Mouse (Mus musculus) neural tube, embryonic 11.5 days (tissue): ENCODE data around the gene Serpinb1a. TPM values are rescaled to one million over a fixed set of nuclear protein-coding genes. Genes with fewer than 3 reads are reported as not detected.

Source experiments
- ATAC-seq: fragments of 200-750 bp; cut with Nextera tagmentation; 2 replicates; pipeline ENCODE4 v1.8.0; 2017; ENCODE audit warnings: moderate number of reproducible peaks, mild to moderate bottlenecking, moderate TSS enrichment, moderate library complexity; ENCODE audit not compliant: insufficient read depth, low FRiP score, low TSS enrichment
- DNase-seq: peaks from one replicate; pipeline ENCODE4 v3.0.0-alpha.2; 2015; ENCODE audit warnings: low spot score
- H3K27ac ChIP-seq: fragments of 300-500 bp; sonication (generic); 2 replicates; pipeline ENCODE4 v1.5.1; 2014; ENCODE audit warnings: low read depth, mild to moderate bottlenecking, low read length
- H3K27me3 ChIP-seq: fragments of 300-500 bp; sonication (generic); 2 replicates; pipeline ENCODE4 v1.6.1; 2014; ENCODE audit warnings: mild to moderate bottlenecking, low read length, mixed read lengths; ENCODE audit not compliant: control insufficient read depth, insufficient read depth
- H3K36me3 ChIP-seq: fragments of 300-500 bp; sonication (generic); 2 replicates; pipeline ENCODE4 v1.6.1; 2014; ENCODE audit warnings: mild to moderate bottlenecking, low read length, moderate library complexity, mixed read lengths; ENCODE audit not compliant: control insufficient read depth, insufficient read depth
- H3K4me1 ChIP-seq: fragments of 300-500 bp; sonication (generic); 2 replicates; pipeline ENCODE4 v1.6.1; 2014; ENCODE audit warnings: low read length, mixed read lengths; ENCODE audit not compliant: control insufficient read depth, insufficient read depth
- H3K4me2 ChIP-seq: fragments of 300-500 bp; sonication (generic); 2 replicates; pipeline ENCODE4 v1.6.1; 2014; ENCODE audit warnings: low read depth, mild to moderate bottlenecking, moderate library complexity
- H3K4me3 ChIP-seq: fragments of 300-500 bp; sonication (generic); 2 replicates; pipeline ENCODE4 v1.5.1; 2014; ENCODE audit warnings: low read depth, low read length
- H3K9ac ChIP-seq: fragments of 300-500 bp; sonication (generic); 2 replicates; pipeline ENCODE4 v1.6.1; 2014; ENCODE audit warnings: mild to moderate bottlenecking, low read length
- H3K9me3 ChIP-seq: fragments of 300-500 bp; sonication (generic); 2 replicates; pipeline ENCODE4 v1.6.1; 2016; ENCODE audit warnings: low read length; ENCODE audit not compliant: control insufficient read depth
- WGBS: fragments of 180-500 bp; shearing (Covaris S2); extraction: QIAGEN DNeasy Blood & Tissue Kit; methylation state at CpG from one replicate; pipeline ENCODE4 v1.1.7; 2014; 5-methylcytosine and 5-hydroxymethylcytosine counted together
- polyA plus RNA-seq: library from polyadenylated mRNA; unstranded; fragments of >200 nt; fragmentation: Nextera tagmentation; extraction: Ambion mirVana; gene quantifications from 2 replicates; pipeline ENCODE4 v1.2.1, GENCODE M21; 2014

The Serpinb1a gene
- polyA plus RNA-seq, 1 experiment from 2014 or later: 0.69 TPM

DNA sequence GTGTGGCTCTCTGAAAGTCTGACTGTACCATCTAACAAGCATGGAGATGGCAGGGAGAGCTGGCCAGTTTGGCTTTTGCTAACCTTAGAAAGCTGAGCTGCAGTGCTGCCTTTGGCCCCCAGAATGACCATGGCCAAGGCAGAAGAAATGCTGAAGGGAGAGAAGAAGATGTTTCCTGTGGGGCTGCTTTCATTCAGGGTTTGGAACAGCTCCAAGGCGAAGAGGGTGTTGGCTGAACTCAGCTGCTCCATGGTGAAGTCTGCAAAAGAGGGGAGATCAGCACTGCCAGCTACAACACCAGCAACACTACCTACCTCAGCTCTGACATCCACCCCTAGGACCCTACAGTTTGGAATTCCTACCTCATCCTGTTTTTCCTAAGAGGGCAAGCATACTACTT is 829 bp downstream of the Serpinb1a start:
- Histone ChIP-seq H3K27me3 (no peaks in the 10 kb centered on the region), H3K9ac (no peak overlapping the region), H3K27ac (no peak overlapping the region), H3K4me1 (no peaks in the 10 kb centered on the region), H3K36me3 (no peaks in the 10 kb centered on the region), H3K4me2 (no peak overlapping the region), H3K9me3 (no peaks in the 10 kb centered on the region), H3K4me3 (no peak overlapping the region)
- DNase-seq: no peak
- WGBS: 87% methylated on average over 1 of the region's 1 CpGs
- no peak for ATAC-seq

DNA sequence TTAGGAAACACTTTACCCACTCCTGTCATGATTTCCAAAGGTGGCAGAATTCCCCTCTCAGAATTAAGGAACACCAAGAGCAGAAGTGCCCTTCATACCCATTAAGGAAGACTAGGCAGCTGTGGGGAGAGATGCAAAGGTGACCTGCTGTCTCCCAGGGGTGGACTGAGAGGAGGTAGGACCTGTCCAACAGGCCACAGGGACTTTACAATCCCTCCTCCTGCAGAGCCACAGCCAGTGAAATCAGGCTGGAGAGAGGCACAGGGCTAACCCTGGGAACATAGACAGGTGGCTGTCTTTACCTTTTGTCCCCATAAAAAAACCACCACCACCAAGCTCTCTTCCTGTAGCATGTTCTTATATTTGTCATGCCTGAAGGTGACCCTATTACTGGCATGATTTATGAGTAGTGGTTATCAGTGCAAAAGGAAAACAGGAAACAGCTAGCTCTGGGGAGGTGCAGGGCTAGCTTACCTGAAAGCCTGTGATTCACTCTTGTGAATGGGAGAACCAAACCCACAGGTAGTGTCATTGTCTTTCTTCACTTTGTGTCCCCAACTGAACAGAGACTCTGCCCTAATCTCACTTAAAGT is 1.4 kb downstream of the Serpinb1a start:
- ATAC-seq (no peak), DNase-seq (no peak)
- H3K4me2 ChIP-seq: no peak overlapping the region
- no peaks in the 10 kb centered on the region for H3K27me3 ChIP-seq
- H3K9me3 ChIP-seq: no peaks in the 10 kb centered on the region
- no peak overlapping the region for H3K9ac ChIP-seq
- no peak overlapping the region for H3K4me3 ChIP-seq
- H3K4me1 ChIP-seq: no peaks in the 10 kb centered on the region
- no peaks in the 10 kb centered on the region for H3K36me3 ChIP-seq
- H3K27ac ChIP-seq: no peak overlapping the region

DNA sequence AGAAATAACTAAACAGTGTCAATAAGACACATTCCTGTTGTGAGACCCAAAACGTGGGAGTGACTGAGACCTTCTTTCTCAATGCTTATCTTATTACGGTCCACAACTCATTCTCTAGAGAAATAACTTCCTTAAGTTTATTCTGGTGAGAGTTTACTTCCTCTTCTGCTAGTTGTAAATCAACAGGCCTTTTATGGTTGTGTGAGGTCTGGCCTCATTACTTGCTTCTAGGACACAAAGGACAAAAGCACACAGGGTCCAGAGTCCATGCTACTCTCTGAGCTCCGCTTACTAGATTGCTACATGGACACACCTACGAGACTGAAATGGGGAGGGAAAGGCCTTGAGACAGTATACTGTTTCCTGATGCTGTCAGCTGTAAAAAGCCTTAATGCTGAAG is 1.9 kb downstream of the Serpinb1a start:
- ATAC-seq (no peak), DNase-seq (no peak)
- Histone ChIP-seq H3K9me3 (no peaks in the 10 kb centered on the region), H3K4me2 (no peak overlapping the region), H3K36me3 (no peaks in the 10 kb centered on the region), H3K27me3 (no peaks in the 10 kb centered on the region), H3K4me1 (no peaks in the 10 kb centered on the region), H3K27ac (no peak overlapping the region), H3K4me3 (no peak overlapping the region), H3K9ac (no peak overlapping the region)
- 52% methylated on average over 4 of the region's 4 CpGs for WGBS

DNA sequence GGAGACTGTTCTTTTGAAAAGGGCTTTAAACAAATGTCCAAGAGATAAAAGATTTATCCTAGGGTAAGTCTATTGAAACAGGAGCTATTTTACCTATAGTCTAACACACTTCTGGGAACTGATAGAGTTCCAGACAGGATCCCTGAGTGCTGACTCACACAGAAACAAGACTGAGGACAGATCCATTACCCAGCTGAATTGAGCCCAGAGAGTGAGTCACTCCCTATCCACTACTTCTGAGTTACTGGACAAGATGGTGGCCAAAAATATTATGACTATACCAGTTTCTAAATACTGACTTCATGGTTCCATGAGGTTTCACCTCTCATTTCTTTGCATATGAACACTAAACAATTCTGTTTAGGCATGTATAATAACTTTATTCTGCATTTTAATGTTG is 4.8 kb downstream of the Serpinb1a start:
- Histone ChIP-seq H3K27me3 (no peaks in the 10 kb centered on the region), H3K9me3 (no peaks in the 10 kb centered on the region), H3K4me1 (no peaks in the 10 kb centered on the region), H3K27ac (no peak overlapping the region), H3K4me3 (no peak overlapping the region), H3K9ac (no peak overlapping the region), H3K4me2 (no peak overlapping the region), H3K36me3 (no peaks in the 10 kb centered on the region)
- no peak for DNase-seq
- ATAC-seq: no peak

DNA sequence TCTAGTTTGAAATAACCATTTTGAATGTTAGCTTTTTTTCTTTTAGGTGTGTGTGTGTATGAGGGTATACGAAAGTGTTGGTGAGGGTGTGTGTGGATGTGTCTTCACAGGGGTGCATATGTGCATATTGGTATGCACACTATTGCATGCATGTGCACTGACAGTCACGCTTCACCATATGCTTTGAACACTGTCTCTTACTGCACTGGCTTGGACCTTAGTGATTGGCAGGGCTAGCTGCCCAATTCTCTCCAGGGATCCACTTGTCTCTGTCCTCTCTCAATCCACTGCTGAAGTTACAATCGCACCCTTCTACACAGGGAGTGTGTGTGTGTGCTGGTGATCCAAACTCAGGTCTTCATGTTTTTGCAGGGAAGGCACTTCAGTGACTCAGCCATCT is 9.6 kb downstream of the Serpinb1a start:
- Histone ChIP-seq H3K9me3 (no peaks in the 10 kb centered on the region), H3K9ac (no peak overlapping the region), H3K36me3 (no peaks in the 10 kb centered on the region), H3K27me3 (no peaks in the 10 kb centered on the region), H3K27ac (no peak overlapping the region), H3K4me1 (no peaks in the 10 kb centered on the region), H3K4me2 (no peak overlapping the region), H3K4me3 (no peak overlapping the region)
- DNase-seq (no peak), ATAC-seq (no peak)
- 87% methylated on average over 3 of the region's 3 CpGs for WGBS

DNA sequence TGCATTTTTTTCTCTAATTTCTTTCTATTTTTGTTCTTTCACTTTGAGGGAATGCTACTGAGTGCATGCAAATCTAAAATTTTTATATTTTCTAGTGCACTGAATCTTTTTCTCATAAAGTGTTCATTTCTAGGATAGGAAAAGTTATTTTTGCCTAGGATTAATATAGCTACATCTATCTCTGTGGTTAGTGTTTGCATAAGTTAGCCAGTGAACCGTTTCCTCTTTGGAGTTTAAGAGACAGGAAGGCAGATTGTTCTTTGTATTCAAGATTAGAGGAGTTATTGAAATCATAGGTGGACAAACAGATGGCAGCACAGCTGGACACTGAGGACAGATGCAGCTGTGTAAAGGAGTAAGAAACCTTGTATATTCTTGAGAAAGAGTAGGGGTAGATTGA is 11.7 kb downstream of the Serpinb1a start:
- no peaks in the 10 kb centered on the region for H3K9me3 ChIP-seq
- WGBS: 65% methylated on average over 1 of the region's 1 CpGs
- ATAC-seq: no peak

DNA sequence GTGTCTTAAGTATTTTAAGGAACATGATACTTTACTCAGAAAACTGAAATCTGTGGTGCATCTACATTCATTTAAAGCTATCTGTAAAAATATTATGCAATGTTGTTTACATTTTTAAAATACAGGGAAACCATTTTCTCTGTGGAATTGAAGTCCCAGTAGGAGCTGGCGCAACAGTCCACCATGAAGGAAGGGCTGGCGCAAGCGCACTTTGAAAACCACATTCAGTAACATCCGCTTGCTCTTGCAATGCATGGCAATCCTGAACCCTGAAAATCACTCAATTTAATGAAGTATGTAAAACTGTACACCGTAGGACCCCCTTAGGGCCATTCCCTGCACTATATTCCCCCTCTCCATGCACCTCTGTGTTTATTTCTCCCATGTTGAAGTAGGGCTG is 16.5 kb downstream of the Serpinb1a start:
- Histone ChIP-seq H3K27me3 (no peaks in the 10 kb centered on the region), H3K36me3 (no peaks in the 10 kb centered on the region), H3K4me2 (no peak overlapping the region), H3K4me1 (no peaks in the 10 kb centered on the region), H3K9me3 (no peaks in the 10 kb centered on the region), H3K4me3 (no peak overlapping the region), H3K27ac (no peak overlapping the region), H3K9ac (no peak overlapping the region)
- ATAC-seq (no peak), DNase-seq (no peak)
- 91% methylated on average over 5 of the region's 5 CpGs for WGBS

More for the DNA sequence above, 11.7 kb downstream of the Serpinb1a start:
- no peak for DNase-seq
- Histone ChIP-seq H3K27ac (no peak overlapping the region), H3K36me3 (no peaks in the 10 kb centered on the region), H3K9ac (no peak overlapping the region), H3K4me2 (no peak overlapping the region), H3K4me3 (no peak overlapping the region), H3K4me1 (no peaks in the 10 kb centered on the region), H3K27me3 (no peaks in the 10 kb centered on the region)

DNA sequence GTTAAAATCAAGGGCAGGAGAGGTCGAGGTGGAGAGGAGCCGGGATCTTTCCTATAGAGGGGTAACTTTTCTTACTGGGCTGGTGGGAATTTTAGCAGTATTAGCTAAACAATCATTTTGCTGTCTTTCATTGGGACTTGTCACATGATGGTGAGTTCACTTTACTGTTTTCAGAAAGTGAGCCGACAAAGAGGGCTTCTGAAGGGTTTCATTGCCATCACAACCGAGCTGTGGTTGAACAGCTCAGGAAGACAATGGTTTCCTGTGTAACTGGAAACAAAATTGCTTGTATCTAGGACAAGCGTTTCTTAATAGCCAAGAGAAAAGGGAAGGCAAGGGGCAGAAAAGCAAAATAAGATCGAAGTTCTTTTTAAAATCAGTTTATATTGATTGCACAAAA is 17.7 kb downstream of the Serpinb1a start:
- DNase-seq (no peak), ATAC-seq (no peak)
- H3K9ac ChIP-seq: no peak overlapping the region
- H3K27me3 ChIP-seq: no peaks in the 10 kb centered on the region
- WGBS: 77% methylated on average over 6 of the region's 6 CpGs
- no peak overlapping the region for H3K4me3 ChIP-seq
- H3K4me1 ChIP-seq: no peaks in the 10 kb centered on the region
- no peak overlapping the region for H3K27ac ChIP-seq
- no peak overlapping the region for H3K4me2 ChIP-seq
- H3K36me3 ChIP-seq: no peaks in the 10 kb centered on the region
- no peaks in the 10 kb centered on the region for H3K9me3 ChIP-seq

DNA sequence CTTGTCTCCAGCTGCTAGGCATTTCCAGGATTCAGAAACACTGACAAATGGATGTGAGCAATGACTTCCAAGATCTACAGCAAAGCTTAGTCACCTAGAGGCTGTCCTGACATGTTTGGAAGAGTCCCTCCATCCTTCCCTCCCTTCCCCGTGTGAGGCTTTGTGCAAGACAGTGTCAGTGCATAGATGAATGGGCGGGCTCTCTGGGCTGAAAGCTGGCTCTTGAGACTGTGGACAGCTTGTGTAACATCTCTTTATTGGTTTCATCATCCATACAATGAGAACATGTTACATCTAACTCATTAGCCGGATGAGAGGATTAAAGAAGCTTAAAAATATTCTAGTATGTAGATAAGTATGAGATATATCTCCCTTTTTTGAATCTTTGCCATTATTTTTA is 18.2 kb downstream of the Serpinb1a start:
- 74% methylated on average over 3 of the region's 3 CpGs for WGBS

More for the DNA sequence above, 18.2 kb downstream of the Serpinb1a start:
- ATAC-seq: no peak
- Histone ChIP-seq H3K9ac (no peak overlapping the region), H3K4me2 (no peak overlapping the region), H3K36me3 (no peaks in the 10 kb centered on the region), H3K4me1 (no peaks in the 10 kb centered on the region), H3K27me3 (no peaks in the 10 kb centered on the region), H3K4me3 (no peak overlapping the region), H3K27ac (no peak overlapping the region), H3K9me3 (no peaks in the 10 kb centered on the region)
- no peak for DNase-seq
